Mouse (Mus musculus): Measurements from ENCODE around the gene Apol7b. TPM values are rescaled to one million over a fixed set of nuclear protein-coding genes. Genes with fewer than 3 reads are reported as not detected.
"Not testable (repeated sequence)": the region's sequence is repeated elsewhere in the genome, so short reads cannot be mapped to it uniquely, and the experiment has no call there.

The Apol7b gene
- polyA plus RNA-seq, 1 experiment, result not detected

GRCm38 (mm10) chr15:77415653-77416052 is 31.6 kb downstream of the Apol7b start:
- not testable (repeated sequence) for H3K36me3 ChIP-seq (ENCODE audit: control insufficient read depth); H3K4me1 ChIP-seq (ENCODE audit: control insufficient read depth); H3K9me3 ChIP-seq (ENCODE audit: control insufficient read depth, low read length); H3K4me3 ChIP-seq (replicated peaks); H3K27me3 ChIP-seq (ENCODE audit: control insufficient read depth)

- H3K27me3 ChIP-seq (ENCODE audit: control insufficient read depth); H3K36me3 ChIP-seq (ENCODE audit: control insufficient read depth); H3K9me3 ChIP-seq (ENCODE audit: control insufficient read depth, low read length); H3K4me1 ChIP-seq (ENCODE audit: control insufficient read depth); H3K4me3 ChIP-seq (replicated peaks): not testable (repeated sequence)
Observed at GRCm38 (mm10) chr15:77412695-77413094, 34.6 kb downstream of the Apol7b start.

- not testable (repeated sequence) for H3K4me1 ChIP-seq (ENCODE audit: control insufficient read depth); H3K9me3 ChIP-seq (ENCODE audit: control insufficient read depth, low read length); H3K27me3 ChIP-seq (ENCODE audit: control insufficient read depth); H3K4me3 ChIP-seq (replicated peaks); H3K36me3 ChIP-seq (ENCODE audit: control insufficient read depth)
Observed at GRCm38 (mm10) chr15:77411035-77411434, 36.3 kb downstream of the Apol7b start, which contains the start of gene Apol9a. Apol9a (minus strand) TSS chr15:77411135.

GRCm38 (mm10) chr15:77406370-77406769 is 40.9 kb downstream of the Apol7b start:
- not testable (repeated sequence) for H3K4me3 ChIP-seq (replicated peaks); H3K4me1 ChIP-seq (ENCODE audit: control insufficient read depth); H3K27me3 ChIP-seq (ENCODE audit: control insufficient read depth); H3K36me3 ChIP-seq (ENCODE audit: control insufficient read depth); H3K9me3 ChIP-seq (ENCODE audit: control insufficient read depth, low read length)

GRCm38 (mm10) chr15:77399027-77399426 is 48.3 kb downstream of the Apol7b start, which contains the start of gene Apol7a:
Apol7a (minus strand) TSS chr15:77399110.
- H3K36me3 ChIP-seq (ENCODE audit: control insufficient read depth); H3K27me3 ChIP-seq (ENCODE audit: control insufficient read depth); H3K9me3 ChIP-seq (ENCODE audit: control insufficient read depth, low read length); H3K4me3 ChIP-seq (replicated peaks); H3K4me1 ChIP-seq (ENCODE audit: control insufficient read depth): not testable (repeated sequence)

GRCm38 (mm10) chr15:77397450-77398132 is 49.7 kb downstream of the Apol7b start:
- H3K9me3 ChIP-seq (ENCODE audit: control insufficient read depth, low read length); H3K4me1 ChIP-seq (ENCODE audit: control insufficient read depth); H3K4me3 ChIP-seq (replicated peaks); H3K36me3 ChIP-seq (ENCODE audit: control insufficient read depth); H3K27me3 ChIP-seq (ENCODE audit: control insufficient read depth): not testable (repeated sequence)

GRCm38 (mm10) chr15:77393832-77394231 is 53.5 kb downstream of the Apol7b start:
- not testable (repeated sequence) for H3K36me3 ChIP-seq (ENCODE audit: control insufficient read depth)

GRCm38 (mm10) chr15:77387462-77387861 is 59.8 kb downstream of the Apol7b start:
- H3K4me3 ChIP-seq (replicated peaks), result no peak overlapping the region
- H3K4me1 ChIP-seq (ENCODE audit: control insufficient read depth), result no peaks in the 10 kb centered on the region
- H3K36me3 ChIP-seq (ENCODE audit: control insufficient read depth), result no peaks in the 10 kb centered on the region
- H3K27me3 ChIP-seq (ENCODE audit: control insufficient read depth), result no peaks in the 10 kb centered on the region
- TF ChIP-seq GATA1 (IDR thresholded peaks at IDR 0.05; ENCODE audit: low read length) (no peak), TAL1 (IDR thresholded peaks at IDR 0.05; ENCODE audit: low read length) (no peak)
- no peaks in the 10 kb centered on the region for H3K9me3 ChIP-seq (ENCODE audit: control insufficient read depth, low read length)

More at GRCm38 (mm10) chr15:77393832-77394231, 53.5 kb downstream of the Apol7b start:
- H3K9me3 ChIP-seq (ENCODE audit: control insufficient read depth, low read length); H3K4me1 ChIP-seq (ENCODE audit: control insufficient read depth); H3K4me3 ChIP-seq (replicated peaks); H3K27me3 ChIP-seq (ENCODE audit: control insufficient read depth): not testable (repeated sequence)

GRCm38 (mm10) chr15:77384340-77385030 is 62.8 kb downstream of the Apol7b start:
- Histone ChIP-seq H3K36me3 (ENCODE audit: control insufficient read depth) (no peaks in the 10 kb centered on the region), H3K4me1 (ENCODE audit: control insufficient read depth) (no peaks in the 10 kb centered on the region), H3K4me3 (replicated peaks) (no peak overlapping the region), H3K9me3 (ENCODE audit: control insufficient read depth, low read length) (no peaks in the 10 kb centered on the region), H3K27me3 (ENCODE audit: control insufficient read depth) (no peaks in the 10 kb centered on the region)
- TF ChIP-seq GATA1 (IDR thresholded peaks at IDR 0.05; ENCODE audit: low read length) (no peak), TAL1 (IDR thresholded peaks at IDR 0.05; ENCODE audit: low read length) (no peak)

GRCm38 (mm10) chr15:77382880-77383279 is 64.4 kb downstream of the Apol7b start:
- Histone ChIP-seq H3K9me3 (ENCODE audit: control insufficient read depth, low read length) (no peaks in the 10 kb centered on the region), H3K36me3 (ENCODE audit: control insufficient read depth) (no peaks in the 10 kb centered on the region), H3K27me3 (ENCODE audit: control insufficient read depth) (no peaks in the 10 kb centered on the region), H3K4me1 (ENCODE audit: control insufficient read depth) (no peaks in the 10 kb centered on the region), H3K4me3 (replicated peaks) (no peak overlapping the region)
- TF ChIP-seq TAL1 (IDR thresholded peaks at IDR 0.05; ENCODE audit: low read length), result no peak
- TF ChIP-seq GATA1 (IDR thresholded peaks at IDR 0.05; ENCODE audit: low read length), result no peak
